Mouse (Mus musculus): ENCODE data around the gene 2510009E07Rik. TPM values are rescaled to one million over a fixed set of nuclear protein-coding genes. Genes with fewer than 3 reads are reported as not detected.

2510009E07Rik gene
- total and polyA plus RNA-seq, 2 experiments from 2014 or later: 20.0 to 32.2 TPM

DNA sequence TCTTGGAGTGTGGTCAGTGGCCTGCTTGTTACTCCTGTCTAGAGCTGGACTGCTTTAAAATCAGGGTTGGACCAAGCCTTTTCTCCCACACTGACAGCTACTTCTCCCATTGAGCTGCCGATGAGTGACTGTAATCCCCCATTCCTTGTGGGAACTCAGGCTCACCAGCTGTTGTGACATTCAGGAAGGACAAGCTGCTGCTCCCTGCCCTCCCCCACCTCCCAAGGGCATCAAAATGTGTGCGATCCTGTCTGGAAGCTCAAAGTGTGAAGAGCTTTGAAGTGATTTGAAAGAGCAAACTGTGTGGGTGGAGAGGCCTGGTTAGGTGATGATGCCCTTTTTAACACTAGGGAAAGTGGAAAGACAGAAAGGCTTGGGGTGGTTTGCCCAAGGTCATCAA is 15.9 kb upstream of the 2510009E07Rik start:
- 2% methylated on average over 2 of the region's 2 CpGs for WGBS
- H3K4me1 ChIP-seq (ENCODE audit: control insufficient read depth, insufficient read depth): no peaks in the 10 kb centered on the region
- peak overlapping the region; percentile 41; the same call in 1 of the 2 replicates for H3K27ac ChIP-seq (ENCODE audit: low read depth)
- no peak overlapping the region for H3K4me2 ChIP-seq (ENCODE audit: low read depth, low read length)
- TF ChIP-seq CTCF (IDR thresholded peaks at IDR 0.05; ENCODE audit: low read depth): no peak
- TF ChIP-seq EP300 (IDR thresholded peaks at IDR 0.05; ENCODE audit: low read depth): no peak
- DNase-seq (ENCODE audit: low spot score) (peak; percentile 47), ATAC-seq (ENCODE audit: insufficient read depth, low read depth) (peak; percentile 49; the same call in 1 of the 2 replicates)
- no peak overlapping the region; the same call in 1 of the 2 replicates for H3K9ac ChIP-seq (replicated peaks; ENCODE audit: low read depth, low read length)
- no peaks in the 10 kb centered on the region for H3K9me3 ChIP-seq (replicated peaks; ENCODE audit: control insufficient read depth, low read length)
- H3K36me3 ChIP-seq (replicated peaks; ENCODE audit: control insufficient read depth, insufficient read depth, low read length): no peaks in the 10 kb centered on the region
- no peak overlapping the region for H3K4me3 ChIP-seq (ENCODE audit: low read depth, low read length)
- H3K27me3 ChIP-seq (ENCODE audit: control insufficient read depth, insufficient read depth, low read length): no peaks in the 10 kb centered on the region

GRCm38 (mm10) chr16:21704691-21705090 is 10.2 kb upstream of the 2510009E07Rik start:
- no peak overlapping the region for H3K27ac ChIP-seq (ENCODE audit: low read depth)
- no peak overlapping the region for H3K4me3 ChIP-seq (ENCODE audit: low read depth, low read length)
- TF ChIP-seq EP300 (IDR thresholded peaks at IDR 0.05; ENCODE audit: low read depth): no peak
- no peak for TF ChIP-seq CTCF (IDR thresholded peaks at IDR 0.05; ENCODE audit: low read depth)
- H3K27me3 ChIP-seq (ENCODE audit: control insufficient read depth, insufficient read depth, low read length): no peaks in the 10 kb centered on the region
- peaks cover 12% of the 10 kb centered on the region for H3K9me3 ChIP-seq (replicated peaks; ENCODE audit: control insufficient read depth, low read length)
- 32% methylated on average over 5 of the region's 5 CpGs for WGBS
- DNase-seq (ENCODE audit: low spot score) (no peak), ATAC-seq (ENCODE audit: insufficient read depth, low read depth) (no peak)
- no peaks in the 10 kb centered on the region for H3K4me1 ChIP-seq (ENCODE audit: control insufficient read depth, insufficient read depth)
- H3K9ac ChIP-seq (replicated peaks; ENCODE audit: low read depth, low read length): no peak overlapping the region
- H3K36me3 ChIP-seq (replicated peaks; ENCODE audit: control insufficient read depth, insufficient read depth, low read length): no peaks in the 10 kb centered on the region
- no peak overlapping the region for H3K4me2 ChIP-seq (ENCODE audit: low read depth, low read length)

- no peak for ATAC-seq (ENCODE audit: insufficient read depth, low read depth)
- TF ChIP-seq EP300 (IDR thresholded peaks at IDR 0.05; ENCODE audit: low read depth) (no peak), CTCF (IDR thresholded peaks at IDR 0.05; ENCODE audit: low read depth) (no peak)
- WGBS: 31% methylated on average over 3 of the region's 3 CpGs
- Histone ChIP-seq H3K4me1 (ENCODE audit: control insufficient read depth, insufficient read depth) (no peaks in the 10 kb centered on the region), H3K4me2 (ENCODE audit: low read depth, low read length) (no peak overlapping the region), H3K36me3 (replicated peaks; ENCODE audit: control insufficient read depth, insufficient read depth, low read length) (no peaks in the 10 kb centered on the region), H3K9me3 (replicated peaks; ENCODE audit: control insufficient read depth, low read length) (peaks cover 12% of the 10 kb centered on the region), H3K9ac (replicated peaks; ENCODE audit: low read depth, low read length) (no peak overlapping the region), H3K4me3 (ENCODE audit: low read depth, low read length) (no peak overlapping the region), H3K27ac (ENCODE audit: low read depth) (no peak overlapping the region), H3K27me3 (ENCODE audit: control insufficient read depth, insufficient read depth, low read length) (no peaks in the 10 kb centered on the region)
- DNase-seq (ENCODE audit: low spot score): no peak
Measured at GRCm38 (mm10) chr16:21702314-21702690, 7.8 kb upstream of the 2510009E07Rik start.

DNA sequence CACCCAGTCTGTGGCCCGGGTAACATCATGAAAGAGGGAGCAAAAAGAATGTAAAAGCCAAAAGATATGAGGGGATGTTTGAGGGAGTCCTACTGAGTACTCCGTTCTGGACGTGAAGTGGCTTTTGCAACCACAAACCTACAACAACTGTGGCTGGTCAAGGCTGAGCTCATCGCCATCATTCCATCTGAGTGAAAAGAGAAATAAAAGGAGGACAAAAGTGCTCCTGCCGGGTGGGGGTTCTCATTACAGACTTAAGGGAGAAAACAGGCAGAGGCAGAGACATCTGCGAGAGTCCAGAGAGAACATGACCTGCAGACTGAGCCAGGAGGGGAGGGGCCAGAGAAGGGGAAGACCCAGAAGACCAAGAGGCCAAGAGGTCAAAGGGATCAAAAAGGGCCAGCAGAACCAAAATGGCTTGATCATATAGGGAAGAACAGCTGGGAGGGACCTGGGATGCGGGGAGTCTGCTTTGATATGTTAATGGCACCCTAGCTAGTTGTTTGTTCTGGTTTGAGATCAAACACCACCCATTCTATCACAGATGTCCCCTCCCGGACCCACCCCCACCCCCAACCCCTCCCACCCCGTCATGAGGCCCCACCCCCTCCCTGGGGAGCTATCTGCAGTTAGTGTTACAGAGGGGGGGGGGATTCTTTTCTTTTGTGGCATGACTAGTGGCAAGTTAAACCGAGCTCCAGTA is 7.3 kb upstream of the 2510009E07Rik start:
- TF ChIP-seq EP300 (IDR thresholded peaks at IDR 0.05; ENCODE audit: low read depth) (no peak), CTCF (IDR thresholded peaks at IDR 0.05; ENCODE audit: low read depth) (no peak)
- ATAC-seq (ENCODE audit: insufficient read depth, low read depth) (no peak), DNase-seq (ENCODE audit: low spot score) (no peak)
- Histone ChIP-seq H3K9me3 (replicated peaks; ENCODE audit: control insufficient read depth, low read length) (peaks cover 12% of the 10 kb centered on the region), H3K4me1 (ENCODE audit: control insufficient read depth, insufficient read depth) (no peaks in the 10 kb centered on the region), H3K9ac (replicated peaks; ENCODE audit: low read depth, low read length) (no peak overlapping the region), H3K4me3 (ENCODE audit: low read depth, low read length) (no peak overlapping the region), H3K36me3 (replicated peaks; ENCODE audit: control insufficient read depth, insufficient read depth, low read length) (no peaks in the 10 kb centered on the region), H3K4me2 (ENCODE audit: low read depth, low read length) (no peak overlapping the region), H3K27ac (ENCODE audit: low read depth) (no peak overlapping the region), H3K27me3 (ENCODE audit: control insufficient read depth, insufficient read depth, low read length) (no peaks in the 10 kb centered on the region)
- 56% methylated on average over 10 of the region's 10 CpGs for WGBS

DNA sequence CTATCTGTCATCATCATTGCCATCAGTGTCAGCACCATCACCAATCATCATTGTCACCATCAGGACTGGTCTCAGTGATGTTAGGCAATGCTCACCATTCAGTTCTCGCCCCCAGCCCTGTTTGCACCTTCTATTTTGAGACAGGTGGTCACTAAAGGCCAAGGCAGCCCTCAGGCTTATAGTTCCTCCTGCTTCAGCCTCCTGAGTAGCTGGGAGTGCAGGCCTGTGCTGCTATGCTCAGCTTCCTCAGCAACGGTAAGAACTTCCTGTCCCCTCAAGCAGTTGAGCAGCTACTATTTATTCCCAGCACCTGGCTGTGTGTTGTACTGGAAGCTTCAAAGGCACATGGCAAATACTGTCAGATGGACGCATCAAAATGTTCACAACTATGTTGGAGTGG is 3.7 kb upstream of the 2510009E07Rik start:
- no peak overlapping the region for H3K27ac ChIP-seq (ENCODE audit: low read depth)
- 67% methylated on average over 3 of the region's 3 CpGs for WGBS
- no peak overlapping the region for H3K4me2 ChIP-seq (ENCODE audit: low read depth, low read length)
- no peaks in the 10 kb centered on the region for H3K36me3 ChIP-seq (replicated peaks; ENCODE audit: control insufficient read depth, insufficient read depth, low read length)
- ATAC-seq (ENCODE audit: insufficient read depth, low read depth): no peak
- no peak for DNase-seq (ENCODE audit: low spot score)
- no peaks in the 10 kb centered on the region for H3K27me3 ChIP-seq (ENCODE audit: control insufficient read depth, insufficient read depth, low read length)
- TF ChIP-seq EP300 (IDR thresholded peaks at IDR 0.05; ENCODE audit: low read depth) (no peak), CTCF (IDR thresholded peaks at IDR 0.05; ENCODE audit: low read depth) (no peak)
- no peak overlapping the region for H3K9ac ChIP-seq (replicated peaks; ENCODE audit: low read depth, low read length)
- no peak overlapping the region for H3K4me3 ChIP-seq (ENCODE audit: low read depth, low read length)
- peaks cover 4% of the 10 kb centered on the region; the same call in 1 of the 2 replicates for H3K4me1 ChIP-seq (ENCODE audit: control insufficient read depth, insufficient read depth)
- H3K9me3 ChIP-seq (replicated peaks; ENCODE audit: control insufficient read depth, low read length): peaks cover 12% of the 10 kb centered on the region

DNA sequence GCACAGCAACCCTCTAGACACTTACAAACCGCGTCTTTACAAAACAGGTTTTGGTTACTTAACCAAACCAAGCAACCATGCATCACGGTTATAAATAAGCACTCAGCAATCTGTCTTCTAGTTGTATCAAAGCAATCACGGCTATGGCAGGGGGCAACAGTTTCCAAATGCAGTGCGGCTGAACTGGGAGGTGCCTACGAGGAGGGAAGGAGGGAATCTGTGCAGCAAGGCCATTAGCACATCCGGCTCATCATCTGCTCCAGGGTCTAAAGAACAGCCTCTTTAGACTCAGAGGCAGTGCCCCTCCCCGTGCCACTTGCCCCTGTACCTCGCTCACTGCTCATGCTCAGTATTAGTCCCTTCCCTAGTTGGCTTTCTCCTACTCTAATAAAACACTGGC is 2.5 kb upstream of the 2510009E07Rik start:
- 78% methylated on average over 9 of the region's 9 CpGs for WGBS
- H3K4me3 ChIP-seq (ENCODE audit: low read depth, low read length): no peak overlapping the region
- H3K9me3 ChIP-seq (replicated peaks; ENCODE audit: control insufficient read depth, low read length): peaks cover 12% of the 10 kb centered on the region
- no peak overlapping the region for H3K27ac ChIP-seq (ENCODE audit: low read depth)
- no peaks in the 10 kb centered on the region for H3K27me3 ChIP-seq (ENCODE audit: control insufficient read depth, insufficient read depth, low read length)
- H3K36me3 ChIP-seq (replicated peaks; ENCODE audit: control insufficient read depth, insufficient read depth, low read length): no peaks in the 10 kb centered on the region
- no peak for DNase-seq (ENCODE audit: low spot score)
- no peak overlapping the region for H3K4me2 ChIP-seq (ENCODE audit: low read depth, low read length)
- no peak overlapping the region for H3K9ac ChIP-seq (replicated peaks; ENCODE audit: low read depth, low read length)
- peaks cover 16% of the 10 kb centered on the region for H3K4me1 ChIP-seq (ENCODE audit: control insufficient read depth, insufficient read depth)
- ATAC-seq (ENCODE audit: insufficient read depth, low read depth): no peak
- TF ChIP-seq EP300 (IDR thresholded peaks at IDR 0.05; ENCODE audit: low read depth) (no peak), CTCF (IDR thresholded peaks at IDR 0.05; ENCODE audit: low read depth) (no peak)
